Mouse (Mus musculus): Measurements from ENCODE around the gene Nudt17. TPM values are rescaled to one million over a fixed set of nuclear protein-coding genes. Genes with fewer than 3 reads are reported as not detected.

Nudt17 gene
- polyA plus RNA-seq, 1 experiment from 2014 or later = 16.3 TPM

- H3K4me2 ChIP-seq = no peak overlapping the region
- no peak for DNase-seq (ENCODE audit: low spot score, missing footprints)
- H3K27ac ChIP-seq (ENCODE audit: low read depth, low read length) = no peak overlapping the region
- H3K9ac ChIP-seq (ENCODE audit: low read length) = no peak overlapping the region
- H3K9me3 ChIP-seq (ENCODE audit: control insufficient read depth, low read length) = no peaks in the 10 kb centered on the region
- 92% methylated on average over 1 of the region's 1 CpGs for WGBS
- peaks cover 4% of the 10 kb centered on the region; the same call in 1 of the 2 replicates for H3K4me1 ChIP-seq (ENCODE audit: control insufficient read depth, insufficient read depth, low read length)
- no peaks in the 10 kb centered on the region for H3K36me3 ChIP-seq (ENCODE audit: control insufficient read depth, insufficient read depth, low read length)
- H3K27me3 ChIP-seq (ENCODE audit: control insufficient read depth, insufficient read depth, low read length) = no peaks in the 10 kb centered on the region
- no peak for ATAC-seq (ENCODE audit: low FRiP score)
- no peak overlapping the region for H3K4me3 ChIP-seq (ENCODE audit: low read depth, low read length)
These were observed 25.6 kb upstream of the Nudt17 start for GRCm38 (mm10) chr3:96733984-96734383.

- Histone ChIP-seq H3K27me3 (ENCODE audit: control insufficient read depth, insufficient read depth, low read length) (no peaks in the 10 kb centered on the region), H3K4me3 (ENCODE audit: low read depth, low read length) (no peak overlapping the region), H3K9me3 (ENCODE audit: control insufficient read depth, low read length) (no peaks in the 10 kb centered on the region), H3K36me3 (ENCODE audit: control insufficient read depth, insufficient read depth, low read length) (no peaks in the 10 kb centered on the region), H3K27ac (ENCODE audit: low read depth, low read length) (no peak overlapping the region), H3K4me1 (ENCODE audit: control insufficient read depth, insufficient read depth, low read length) (peaks cover 17% of the 10 kb centered on the region), H3K4me2 (no peak overlapping the region), H3K9ac (ENCODE audit: low read length) (no peak overlapping the region)
- DNase-seq (ENCODE audit: low spot score, missing footprints) (no peak), ATAC-seq (ENCODE audit: low FRiP score) (no peak)
- WGBS = 72% methylated on average over 5 of the region's 5 CpGs
These were observed 22.4 kb upstream of the Nudt17 start for GRCm38 (mm10) chr3:96730785-96731184.

- DNase-seq (ENCODE audit: low spot score, missing footprints) = no peak
- WGBS = 64% methylated on average over 3 of the region's 3 CpGs
- H3K4me1 ChIP-seq (ENCODE audit: control insufficient read depth, insufficient read depth, low read length) = peaks cover 17% of the 10 kb centered on the region
- H3K36me3 ChIP-seq (ENCODE audit: control insufficient read depth, insufficient read depth, low read length) = no peaks in the 10 kb centered on the region
- H3K9me3 ChIP-seq (ENCODE audit: control insufficient read depth, low read length) = no peaks in the 10 kb centered on the region
- no peak overlapping the region for H3K9ac ChIP-seq (ENCODE audit: low read length)
- no peaks in the 10 kb centered on the region for H3K27me3 ChIP-seq (ENCODE audit: control insufficient read depth, insufficient read depth, low read length)
- no peak overlapping the region for H3K4me3 ChIP-seq (ENCODE audit: low read depth, low read length)
- no peak overlapping the region for H3K4me2 ChIP-seq
- H3K27ac ChIP-seq (ENCODE audit: low read depth, low read length) = no peak overlapping the region
- ATAC-seq (ENCODE audit: low FRiP score) = no peak
These were observed 21.0 kb upstream of the Nudt17 start for GRCm38 (mm10) chr3:96729403-96729784.

GRCm38 (mm10) chr3:96728634-96729402, 20.5 kb upstream of the Nudt17 start:
- DNase-seq (ENCODE audit: low spot score, missing footprints) = no peak
- no peak for ATAC-seq (ENCODE audit: low FRiP score)
- peaks cover 17% of the 10 kb centered on the region for H3K4me1 ChIP-seq (ENCODE audit: control insufficient read depth, insufficient read depth, low read length)
- H3K27ac ChIP-seq (ENCODE audit: low read depth, low read length) = no peak overlapping the region
- H3K36me3 ChIP-seq (ENCODE audit: control insufficient read depth, insufficient read depth, low read length) = no peaks in the 10 kb centered on the region
- peak overlapping the region; percentile 73 for H3K4me2 ChIP-seq
- H3K9ac ChIP-seq (ENCODE audit: low read length) = peak overlapping the region; percentile 90
- WGBS = 51% methylated on average over 7 of the region's 7 CpGs
- H3K27me3 ChIP-seq (ENCODE audit: control insufficient read depth, insufficient read depth, low read length) = no peaks in the 10 kb centered on the region
- peak overlapping the region; percentile 89 for H3K4me3 ChIP-seq (ENCODE audit: low read depth, low read length)
- no peaks in the 10 kb centered on the region for H3K9me3 ChIP-seq (ENCODE audit: control insufficient read depth, low read length)

- H3K9me3 ChIP-seq (ENCODE audit: control insufficient read depth, low read length) = no peaks in the 10 kb centered on the region
- H3K4me2 ChIP-seq = peak overlapping the region; percentile 73
- H3K4me1 ChIP-seq (ENCODE audit: control insufficient read depth, insufficient read depth, low read length) = peaks cover 17% of the 10 kb centered on the region
- H3K9ac ChIP-seq (ENCODE audit: low read length) = peak overlapping the region; percentile 90
- H3K27me3 ChIP-seq (ENCODE audit: control insufficient read depth, insufficient read depth, low read length) = no peaks in the 10 kb centered on the region
- DNase-seq (ENCODE audit: low spot score, missing footprints) (peak; percentile 95), ATAC-seq (ENCODE audit: low FRiP score) (no peak; the same call in 1 of the 2 replicates)
- peak overlapping the region; percentile 89 for H3K4me3 ChIP-seq (ENCODE audit: low read depth, low read length)
- peak overlapping the region; percentile 67 for H3K27ac ChIP-seq (ENCODE audit: low read depth, low read length)
- H3K36me3 ChIP-seq (ENCODE audit: control insufficient read depth, insufficient read depth, low read length) = no peaks in the 10 kb centered on the region
- WGBS = under 1% methylated on average over 42 of the region's 42 CpGs
These were observed 19.7 kb upstream of the Nudt17 start for GRCm38 (mm10) chr3:96727828-96728633.

GRCm38 (mm10) chr3:96727343-96727827, 19.0 kb upstream of the Nudt17 start, which contains the start of the genes Polr3c and Rnf115:
Polr3c (minus strand) TSS chr3:96727628.
Rnf115 (plus strand) TSS chr3:96727664.
- peak within 1 kb of the TSS; percentile 89 for H3K4me3 ChIP-seq (ENCODE audit: low read depth, low read length)
- peak within 1 kb of the TSS; percentile 67 for H3K27ac ChIP-seq (ENCODE audit: low read depth, low read length)
- no peaks in the 10 kb centered on the region for H3K9me3 ChIP-seq (ENCODE audit: control insufficient read depth, low read length)
- WGBS = 0% methylated on average over 47 of the region's 52 CpGs
- DNase-seq (ENCODE audit: low spot score, missing footprints) (peak; percentile 99), ATAC-seq (ENCODE audit: low FRiP score) (peak; percentile 98)
- H3K4me1 ChIP-seq (ENCODE audit: control insufficient read depth, insufficient read depth, low read length) = peaks cover 17% of the 10 kb centered on the region
- H3K4me2 ChIP-seq = peak within 1 kb of the TSS; percentile 73
- H3K36me3 ChIP-seq (ENCODE audit: control insufficient read depth, insufficient read depth, low read length) = no peaks in the 10 kb centered on the region
- no peaks in the 10 kb centered on the region for H3K27me3 ChIP-seq (ENCODE audit: control insufficient read depth, insufficient read depth, low read length)
- peak within 1 kb of the TSS; percentile 90 for H3K9ac ChIP-seq (ENCODE audit: low read length)

- H3K4me2 ChIP-seq = no peak overlapping the region
- no peaks in the 10 kb centered on the region for H3K27me3 ChIP-seq (ENCODE audit: control insufficient read depth, insufficient read depth, low read length)
- H3K4me1 ChIP-seq (ENCODE audit: control insufficient read depth, insufficient read depth, low read length) = no peaks in the 10 kb centered on the region
- no peaks in the 10 kb centered on the region for H3K9me3 ChIP-seq (ENCODE audit: control insufficient read depth, low read length)
- no peak overlapping the region for H3K4me3 ChIP-seq (ENCODE audit: low read depth, low read length)
- WGBS = 40% methylated on average over 14 of the region's 14 CpGs
- H3K9ac ChIP-seq (ENCODE audit: low read length) = no peak overlapping the region
- no peak for ATAC-seq (ENCODE audit: low FRiP score)
- peaks cover 2% of the 10 kb centered on the region; the same call in 1 of the 2 replicates for H3K36me3 ChIP-seq (ENCODE audit: control insufficient read depth, insufficient read depth, low read length)
- DNase-seq (ENCODE audit: low spot score, missing footprints) = peak; percentile 94
- H3K27ac ChIP-seq (ENCODE audit: low read depth, low read length) = no peak overlapping the region
These were observed 10.8 kb upstream of the Nudt17 start for GRCm38 (mm10) chr3:96719173-96719572.

- no peak for ATAC-seq (ENCODE audit: low FRiP score)
- Histone ChIP-seq H3K27me3 (ENCODE audit: control insufficient read depth, insufficient read depth, low read length) (no peaks in the 10 kb centered on the region), H3K4me3 (ENCODE audit: low read depth, low read length) (no peak overlapping the region), H3K36me3 (ENCODE audit: control insufficient read depth, insufficient read depth, low read length) (peaks cover 21% of the 10 kb centered on the region), H3K27ac (ENCODE audit: low read depth, low read length) (no peak overlapping the region), H3K4me1 (ENCODE audit: control insufficient read depth, insufficient read depth, low read length) (no peaks in the 10 kb centered on the region), H3K9ac (ENCODE audit: low read length) (no peak overlapping the region), H3K4me2 (no peak overlapping the region), H3K9me3 (ENCODE audit: control insufficient read depth, low read length) (no peaks in the 10 kb centered on the region)
- WGBS = 80% methylated on average over 2 of the region's 2 CpGs
- no peak for DNase-seq (ENCODE audit: low spot score, missing footprints)
These were observed 7.5 kb upstream of the Nudt17 start for GRCm38 (mm10) chr3:96715854-96716253.

- Histone ChIP-seq H3K4me2 (no peak overlapping the region), H3K27me3 (ENCODE audit: control insufficient read depth, insufficient read depth, low read length) (no peaks in the 10 kb centered on the region), H3K36me3 (ENCODE audit: control insufficient read depth, insufficient read depth, low read length) (peaks cover 21% of the 10 kb centered on the region), H3K4me1 (ENCODE audit: control insufficient read depth, insufficient read depth, low read length) (no peaks in the 10 kb centered on the region), H3K27ac (ENCODE audit: low read depth, low read length) (no peak overlapping the region), H3K9ac (ENCODE audit: low read length) (no peak overlapping the region), H3K4me3 (ENCODE audit: low read depth, low read length) (no peak overlapping the region), H3K9me3 (ENCODE audit: control insufficient read depth, low read length) (no peaks in the 10 kb centered on the region)
- DNase-seq (ENCODE audit: low spot score, missing footprints) (no peak), ATAC-seq (ENCODE audit: low FRiP score) (no peak)
- WGBS = 91% methylated on average over 5 of the region's 5 CpGs
These were observed 5.9 kb upstream of the Nudt17 start for GRCm38 (mm10) chr3:96714286-96714685.

Measured in midbrain, embryonic 11.5 days (tissue).